Mouse (Mus musculus) T-helper 1 cell (primary cell): ENCODE results near the gene Calcoco1.

ENCODE experiments used
- in situ Hi-C: fragments of 300-600 bp; cut with MboI, MseI; formaldehyde crosslinking; loops from one replicate; pipeline ENCODE4 v1.15.1; 2025; ENCODE audit warnings: high pct_unique_total_duplicates

Gene Calcoco1

DNA sequence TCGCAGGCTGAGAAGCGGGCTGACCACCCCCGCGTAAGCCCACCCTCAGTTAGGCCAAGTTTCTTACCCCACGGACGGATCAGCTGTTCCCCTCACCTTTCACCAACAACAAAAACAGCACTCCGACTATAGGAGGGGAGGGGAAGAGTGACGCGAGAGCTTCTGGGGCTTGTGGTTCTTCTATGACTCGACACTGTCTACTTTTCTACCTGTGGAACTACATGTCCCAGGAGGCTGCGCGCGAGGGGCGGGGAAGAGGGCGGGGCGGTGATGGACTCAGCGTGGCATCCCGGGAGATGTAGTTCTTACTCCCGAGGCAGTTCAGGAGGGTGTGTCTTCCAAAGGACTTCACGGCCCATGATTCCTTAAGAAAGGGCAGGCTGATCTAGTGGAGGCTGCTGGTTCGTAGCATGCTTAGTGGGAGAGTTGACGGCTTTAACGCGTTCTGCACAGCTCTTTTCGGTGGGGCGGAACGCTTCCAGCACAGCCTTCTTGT, at the start of gene Calcoco1:
TSS of gene Calcoco1 (minus strand) at position 199 of the 496 bp plus-strand sequence.
- in situ Hi-C loops, result no loop called here

DNA sequence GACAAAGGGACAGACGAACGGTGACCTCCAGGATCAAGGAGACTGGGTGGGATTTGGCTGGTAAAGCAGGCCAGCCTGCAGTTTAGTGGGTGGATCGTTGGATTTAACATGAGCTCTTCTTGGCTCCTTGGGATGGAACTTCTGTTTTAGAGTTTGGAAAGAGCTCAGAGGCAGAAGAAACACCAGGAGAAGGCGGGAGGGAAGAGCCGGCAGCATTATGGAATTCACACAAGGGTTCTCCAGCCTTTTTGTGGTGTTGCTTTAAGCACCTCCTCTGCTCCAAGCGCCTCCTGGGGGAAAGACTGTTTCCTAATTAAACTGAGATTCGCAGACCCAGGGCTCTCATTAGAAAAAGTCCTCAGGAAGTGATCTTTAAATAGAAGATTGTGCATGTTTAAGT, 48.9 kb upstream of the Calcoco1 start:
- in situ Hi-C loops, result no loop called here

DNA sequence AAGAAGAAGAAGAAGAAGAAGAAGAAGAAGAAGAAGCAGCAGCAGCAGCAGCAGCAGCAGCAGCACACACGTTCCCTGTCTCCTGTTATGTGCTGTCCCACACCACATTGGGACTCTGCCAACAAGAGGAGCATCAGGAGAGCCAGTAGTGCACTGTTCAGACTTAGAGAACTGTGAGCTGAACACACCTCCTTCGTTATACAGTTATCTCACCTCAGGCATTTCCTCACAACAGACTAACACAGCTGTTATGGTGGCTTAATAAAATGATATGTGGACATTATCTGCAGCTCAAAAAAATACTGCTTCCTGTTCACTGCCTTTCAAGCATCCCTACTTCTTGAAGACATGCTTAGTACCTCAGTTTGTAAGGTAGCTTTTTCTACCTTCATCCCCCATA, 43.2 kb upstream of the Calcoco1 start:
- in situ Hi-C loops, result no loop called here

DNA sequence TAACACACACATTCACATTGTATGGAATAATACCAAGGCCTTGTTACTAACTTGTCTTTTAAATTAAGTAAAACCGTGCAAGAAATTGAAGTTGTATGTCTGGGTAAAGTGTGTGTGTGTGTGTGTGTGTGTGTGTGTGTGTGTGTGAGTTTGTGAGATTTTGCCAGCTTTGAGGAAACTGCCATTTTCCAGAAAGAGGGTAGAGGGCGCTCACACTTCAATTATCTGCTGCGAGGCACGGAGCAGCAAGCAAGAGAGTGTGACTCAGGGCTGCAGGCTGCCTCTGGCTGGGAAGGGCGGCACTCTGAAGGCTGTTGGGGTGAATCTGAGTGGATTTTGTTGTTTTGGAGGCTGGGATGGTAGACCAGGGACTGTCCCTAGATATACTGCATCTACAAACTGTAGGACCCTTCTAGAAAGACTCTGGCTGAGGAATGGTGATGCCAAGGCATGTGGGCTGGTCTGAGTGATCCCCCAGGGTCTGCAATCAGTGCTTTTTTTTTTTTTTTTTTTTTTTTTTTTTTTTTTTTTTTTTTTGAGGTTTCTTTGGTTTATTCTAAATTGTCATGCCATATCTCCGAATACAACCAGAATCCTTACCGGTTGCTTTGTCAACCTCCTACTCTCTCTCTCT, 39.9 kb upstream of the Calcoco1 start:
- in situ Hi-C loops, result no loop called here

DNA sequence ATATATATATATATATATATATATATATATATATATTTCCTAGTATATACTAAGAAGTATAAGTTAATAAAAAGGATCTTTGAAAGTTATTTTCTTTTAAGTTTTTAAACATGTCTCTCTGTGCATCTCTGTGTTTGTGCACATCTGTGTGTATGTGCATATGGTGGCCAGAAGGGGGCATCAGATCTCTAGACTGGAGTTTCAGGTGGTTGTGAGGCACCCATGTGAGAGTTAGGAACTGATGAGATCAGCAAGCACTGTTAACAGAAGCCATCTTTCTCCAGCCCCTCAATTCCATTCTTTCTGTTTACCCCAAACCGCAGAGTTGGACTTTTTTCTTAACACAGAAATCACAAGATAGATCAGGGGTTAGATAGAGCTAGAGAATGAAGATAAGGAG, 35.7 kb upstream of the Calcoco1 start:
- in situ Hi-C loops, result loop anchor here (10.0 kb wide), 1 partner anchor 687 kb away; the partner anchor contains the start of gene Gtsf2

DNA sequence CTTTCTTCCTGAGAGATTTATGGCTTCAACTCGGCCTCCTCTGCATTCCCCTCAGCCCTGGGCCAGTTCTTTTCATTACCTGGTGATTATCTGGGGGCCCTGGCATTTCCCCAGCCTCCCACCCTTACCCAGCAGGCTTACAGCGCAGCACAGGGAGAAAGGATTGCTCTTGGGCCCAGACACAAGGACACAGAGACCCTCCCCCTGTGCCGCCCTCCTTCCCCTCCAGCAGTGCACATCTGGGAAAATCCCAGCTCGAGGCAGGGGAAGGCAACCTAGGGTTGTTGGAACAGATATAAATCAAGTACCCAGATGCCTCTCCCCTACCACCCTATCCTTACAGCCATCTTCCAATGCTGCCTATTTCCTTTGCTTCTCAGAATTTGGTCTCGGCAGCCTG, 33.1 kb upstream of the Calcoco1 start:
- in situ Hi-C loops, result loop anchor here (10.0 kb wide), 1 partner anchor 690 kb away; the partner anchor contains the start of gene Gtsf2

DNA sequence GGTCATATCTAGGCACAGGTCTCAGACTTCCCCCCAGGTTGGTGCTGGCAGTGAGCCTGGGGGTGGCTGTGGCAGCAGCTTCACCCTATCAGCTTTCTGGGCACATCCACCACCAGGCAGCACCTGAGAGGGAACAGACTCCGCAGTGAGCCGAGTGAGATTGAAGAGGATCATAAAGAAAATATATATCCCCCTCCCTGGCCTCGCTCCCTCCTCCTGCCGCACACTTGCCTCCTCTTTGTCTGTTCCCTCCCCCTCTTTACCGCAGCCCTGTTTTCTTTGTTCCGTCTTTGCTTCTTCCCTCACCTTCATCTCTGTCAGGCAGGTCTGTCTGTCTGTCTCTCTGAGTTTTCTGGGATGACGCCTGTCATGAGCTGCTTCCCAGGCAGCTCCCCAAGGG, 32.4 kb upstream of the Calcoco1 start:
- in situ Hi-C loops, result loop anchor here (10.0 kb wide), 1 partner anchor 690 kb away; the partner anchor contains the start of gene Gtsf2

DNA sequence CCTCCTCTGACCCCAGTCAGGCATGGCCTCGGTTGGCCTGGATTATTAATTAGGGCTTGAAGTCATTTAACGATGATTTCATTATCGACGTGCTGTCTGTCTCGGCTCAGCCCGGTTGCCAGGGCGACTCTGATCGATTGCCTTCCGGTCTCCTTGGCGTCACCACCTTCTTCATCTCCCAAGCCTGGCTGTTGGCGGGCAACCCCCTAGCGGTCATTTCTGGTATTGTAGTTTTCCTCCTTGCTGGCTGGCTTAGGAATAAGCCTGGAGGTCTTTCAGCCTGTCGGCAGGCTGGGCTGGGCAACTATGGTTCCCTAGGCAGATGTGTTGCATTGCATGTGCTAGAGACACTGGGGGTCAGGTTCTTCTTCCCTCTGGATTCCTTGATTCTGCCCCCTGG, 31.2 kb upstream of the Calcoco1 start:
- in situ Hi-C loops, result loop anchor here (10.0 kb wide), 1 partner anchor 692 kb away; the partner anchor contains the start of gene Gtsf2

DNA sequence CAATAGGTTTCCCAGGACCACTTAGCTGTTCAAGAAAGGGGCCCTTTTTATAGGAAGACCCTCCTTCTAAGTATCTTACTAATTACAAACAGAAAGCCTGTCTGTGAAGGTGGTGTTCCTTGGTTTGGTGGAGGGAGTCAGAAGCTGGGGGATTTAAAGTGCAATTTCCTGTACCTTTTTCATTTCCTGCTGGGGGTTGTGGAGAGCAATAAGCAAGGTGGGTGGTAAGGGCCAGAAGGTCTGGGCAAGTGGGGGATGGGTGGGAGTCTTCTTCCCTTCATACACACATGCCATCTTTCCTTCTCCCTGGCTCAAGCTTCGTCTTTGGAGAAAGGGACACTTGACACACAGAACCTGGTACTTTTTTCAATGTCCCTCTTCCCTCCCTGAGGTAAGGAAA, 30.2 kb upstream of the Calcoco1 start:
- in situ Hi-C loops, result loop anchor here (10.0 kb wide), 1 partner anchor 693 kb away; the partner anchor contains the start of gene Gtsf2

DNA sequence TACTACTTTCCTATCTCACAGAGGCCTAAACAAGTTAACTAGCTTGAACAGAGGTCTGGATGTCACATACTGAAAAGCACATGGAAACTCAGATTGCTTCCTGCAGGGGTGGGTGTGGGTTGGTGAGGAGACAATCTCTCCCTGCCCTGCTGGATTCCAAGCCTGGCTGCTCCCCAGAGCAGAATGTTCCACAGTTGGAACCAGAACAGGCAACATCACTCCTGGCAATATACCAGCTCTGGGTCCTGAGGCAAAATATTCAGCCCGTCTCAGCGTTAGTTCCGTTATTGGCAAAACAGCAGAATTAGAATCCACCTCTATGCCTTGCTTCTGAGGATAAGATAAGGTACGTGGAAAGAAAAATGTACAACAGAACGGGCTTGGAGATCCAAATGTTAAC, 28.3 kb upstream of the Calcoco1 start:
- in situ Hi-C loops, result loop anchor here (10.0 kb wide), 1 partner anchor 695 kb away; the partner anchor contains the start of gene Gtsf2

DNA sequence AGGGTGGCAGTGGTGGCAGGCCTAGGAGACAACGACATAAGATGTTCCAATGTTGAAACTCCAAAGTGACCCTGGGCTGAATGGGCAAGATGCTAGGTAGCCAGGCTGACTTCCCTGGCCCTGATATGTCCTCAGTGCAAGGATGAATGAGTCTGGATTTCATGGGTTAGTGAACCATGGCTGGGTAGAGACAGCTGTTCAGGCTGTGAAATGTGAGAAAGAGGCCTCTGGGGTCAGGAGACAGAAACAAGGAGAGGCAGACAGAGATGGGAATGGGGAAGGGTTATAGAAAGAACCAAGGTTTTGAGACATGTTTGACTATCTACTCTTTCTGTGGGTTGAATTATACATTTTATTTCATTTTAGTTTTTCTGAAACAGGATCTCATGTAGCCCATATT, 27.1 kb upstream of the Calcoco1 start:
- in situ Hi-C loops, result loop anchor here (25.0 kb wide), 1 partner anchor 563 kb away; the partner anchor contains the start of gene Gpr84

DNA sequence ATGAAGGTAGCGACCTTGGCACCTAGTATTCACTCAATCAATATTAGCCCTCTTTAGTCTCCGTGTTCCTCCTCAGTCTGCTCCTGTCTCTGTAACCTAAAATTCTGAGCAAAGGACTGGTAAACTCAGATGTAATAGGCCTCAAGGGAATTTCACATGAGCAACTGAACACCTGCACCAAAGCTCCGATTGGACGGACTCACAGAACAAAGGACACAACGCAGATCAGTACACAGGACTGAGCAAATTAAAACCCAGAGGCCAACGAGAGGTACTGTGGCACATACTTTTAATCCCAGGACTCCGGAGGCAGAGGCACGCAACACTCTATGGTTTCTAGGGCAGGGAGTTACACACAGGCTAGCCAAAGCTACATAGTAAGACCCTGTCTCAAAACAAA, 25.9 kb upstream of the Calcoco1 start:
- in situ Hi-C loops, result loop anchor here (25.0 kb wide), 1 partner anchor 564 kb away; the partner anchor contains the start of gene Gpr84

DNA sequence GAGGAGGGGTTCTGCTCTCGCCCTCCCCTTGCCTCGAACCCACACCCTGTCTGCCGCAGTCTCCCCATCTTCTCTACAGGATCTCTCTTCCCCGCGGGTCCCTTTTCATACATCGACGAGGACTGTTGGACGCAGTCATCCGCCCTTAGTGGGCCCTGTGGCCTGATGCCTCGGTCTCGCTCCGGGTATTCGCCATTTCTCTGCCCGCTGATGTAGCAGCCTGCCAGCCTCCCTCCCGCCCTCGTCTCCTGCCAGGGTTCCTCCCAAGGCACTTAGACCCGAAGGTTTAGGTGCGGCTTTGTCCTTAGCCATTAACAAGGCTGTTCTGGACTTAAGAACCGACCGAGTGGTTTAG, 25.3 kb upstream of the Calcoco1 start:
- in situ Hi-C loops, result loop anchor here (25.0 kb wide), 1 partner anchor 565 kb away; the partner anchor contains the start of gene Gpr84

DNA sequence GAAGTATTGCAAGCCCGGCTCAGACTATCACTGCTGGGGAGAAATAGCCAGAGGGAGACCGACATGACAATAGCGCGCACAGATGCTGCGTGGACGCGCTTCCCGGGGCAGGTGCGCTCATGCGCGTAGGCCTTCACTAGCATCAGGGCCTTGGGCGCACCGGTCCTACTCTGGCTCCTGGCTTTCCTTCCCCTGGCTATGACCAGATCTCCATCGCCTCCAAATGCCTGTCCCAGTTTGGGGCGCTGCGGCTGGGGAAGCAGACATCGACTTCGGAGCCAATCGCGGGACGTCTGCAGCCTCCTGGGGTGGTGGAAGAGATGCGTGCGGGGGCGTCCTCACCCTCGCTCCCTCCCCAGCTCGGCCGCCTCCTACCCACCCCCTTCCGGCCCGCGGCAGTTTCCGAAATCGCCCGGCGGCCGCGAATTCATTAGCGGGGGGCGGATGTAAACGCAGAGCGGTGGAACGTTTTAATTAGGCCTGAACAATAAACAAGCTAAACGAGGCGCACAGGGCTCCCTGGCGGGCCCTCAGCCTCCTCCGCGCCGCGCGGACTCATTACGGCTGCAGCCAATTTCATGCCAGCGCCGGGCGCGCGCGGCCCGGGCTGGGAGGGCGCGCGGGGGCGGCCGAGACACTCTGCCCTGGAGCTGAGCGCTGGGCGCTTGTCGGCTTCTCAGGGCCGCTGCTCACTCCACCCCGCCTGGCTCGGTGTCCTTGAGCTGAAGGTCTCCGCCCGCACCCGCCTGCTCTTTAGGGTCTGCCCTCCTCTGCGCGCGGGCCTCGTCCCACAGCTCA, 24.7 kb upstream of the Calcoco1 start:
- in situ Hi-C loops, result loop anchor here (25.0 kb wide), 1 partner anchor 566 kb away; the partner anchor contains the start of gene Gpr84

DNA sequence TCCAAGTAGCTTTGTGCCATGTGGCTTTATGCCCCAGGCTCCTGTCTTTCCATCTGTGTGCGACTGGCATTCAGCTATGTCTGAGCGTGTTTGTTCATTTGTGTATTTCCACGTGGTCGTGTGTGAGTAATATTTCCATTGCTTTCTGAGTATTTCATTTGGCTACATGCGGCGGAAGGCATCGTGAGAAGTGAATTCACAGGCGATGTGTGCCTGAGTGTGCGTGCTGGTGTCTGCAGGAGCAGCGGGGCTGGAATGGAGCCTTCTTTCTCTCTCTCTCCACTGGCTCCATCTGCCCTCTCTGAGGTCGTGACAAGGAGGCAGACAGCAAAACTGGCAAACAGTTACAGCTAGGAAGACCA, 24.1 kb upstream of the Calcoco1 start:
- in situ Hi-C loops, result loop anchor here (25.0 kb wide), 1 partner anchor 566 kb away; the partner anchor contains the start of gene Gpr84

DNA sequence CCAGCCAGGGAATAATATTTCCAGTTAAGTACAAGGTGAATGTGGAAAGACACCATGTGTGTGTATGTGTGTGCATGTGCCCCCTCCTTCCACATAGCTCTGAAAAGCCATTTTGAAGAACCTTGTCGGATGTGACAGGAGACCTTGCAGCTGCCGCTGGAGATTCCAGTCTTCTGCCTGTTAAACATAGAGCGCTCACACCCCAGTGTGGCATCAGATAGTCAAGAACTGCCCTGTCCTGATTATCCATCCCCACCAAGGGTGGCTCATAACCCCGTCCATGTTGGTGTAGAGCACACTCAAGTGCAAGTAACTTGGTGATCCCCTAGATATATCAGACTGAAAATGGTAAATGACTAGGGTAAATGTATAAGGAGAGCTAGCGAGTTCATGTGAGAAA, 23.4 kb upstream of the Calcoco1 start:
- in situ Hi-C loops, result loop anchor here (25.0 kb wide), 1 partner anchor 567 kb away; the partner anchor contains the start of gene Gpr84

DNA sequence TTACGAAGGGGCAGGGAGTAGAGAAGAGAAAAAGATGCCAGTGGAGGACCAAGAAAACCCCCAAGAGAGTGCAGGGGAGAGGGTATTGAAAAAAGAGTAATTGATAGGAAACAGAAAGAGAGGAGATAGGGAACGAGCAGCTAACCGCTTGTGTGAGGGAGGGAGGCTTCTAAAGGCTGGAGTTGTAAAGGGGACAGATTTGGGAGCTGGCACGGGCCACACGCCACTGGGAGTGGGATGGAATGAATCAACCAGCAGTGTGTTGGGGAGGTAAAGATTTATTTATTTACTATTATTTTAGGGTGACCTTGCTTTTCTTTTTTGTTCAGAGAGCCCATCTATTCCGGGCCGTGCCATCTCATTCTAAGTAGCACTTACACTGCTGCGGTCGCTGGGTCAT, 22.9 kb upstream of the Calcoco1 start:
- in situ Hi-C loops, result loop anchor here (5.0 to 25.0 kb wide), 2 partner anchors 58 to 567 kb away; partner anchors contain the start of gene Gpr84

DNA sequence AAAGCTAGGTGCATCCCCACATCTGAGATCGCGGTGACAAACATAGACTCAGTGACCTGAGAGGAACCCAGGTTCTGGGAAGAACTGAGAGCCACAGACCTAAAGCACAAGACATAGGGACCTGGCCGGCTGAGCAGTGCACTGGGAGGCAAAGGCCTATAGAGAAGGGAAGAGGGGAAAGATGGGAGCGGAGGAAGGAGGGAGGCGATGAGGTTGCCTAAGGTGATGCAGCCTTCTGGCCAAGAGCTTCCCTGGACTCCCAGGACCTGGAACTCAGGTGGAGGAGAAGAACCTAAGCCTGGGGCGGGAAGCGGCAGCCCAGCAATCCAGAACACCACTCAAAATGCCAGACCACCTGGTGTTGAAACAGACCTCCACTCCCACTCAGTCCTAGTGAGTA, 22.4 kb upstream of the Calcoco1 start:
- in situ Hi-C loops, result loop anchor here (5.0 to 25.0 kb wide), 2 partner anchors 57 to 568 kb away; partner anchors contain the start of gene Gpr84

DNA sequence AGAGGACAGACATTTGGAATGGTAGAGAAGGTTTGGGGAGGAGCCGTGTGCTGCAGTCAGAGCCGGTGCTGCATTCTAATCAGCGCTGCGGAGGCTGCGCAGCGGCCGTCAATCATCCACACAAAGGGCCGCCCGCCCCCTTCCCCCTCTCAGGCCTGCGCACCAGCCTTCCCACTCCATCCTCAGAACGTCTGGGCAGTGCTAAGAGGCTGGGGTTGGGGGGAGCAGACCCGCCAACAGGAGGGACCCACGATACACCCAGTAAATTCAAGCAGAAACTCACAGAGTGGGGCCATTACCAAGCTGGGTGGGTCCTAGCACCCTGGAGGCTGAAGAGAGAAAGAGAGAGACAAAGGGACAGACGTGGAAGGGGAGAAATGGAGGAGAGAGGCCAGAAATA, 22.0 kb upstream of the Calcoco1 start:
- in situ Hi-C loops, result loop anchor here (5.0 to 25.0 kb wide), 2 partner anchors 57 to 568 kb away; partner anchors contain the start of gene Gpr84

DNA sequence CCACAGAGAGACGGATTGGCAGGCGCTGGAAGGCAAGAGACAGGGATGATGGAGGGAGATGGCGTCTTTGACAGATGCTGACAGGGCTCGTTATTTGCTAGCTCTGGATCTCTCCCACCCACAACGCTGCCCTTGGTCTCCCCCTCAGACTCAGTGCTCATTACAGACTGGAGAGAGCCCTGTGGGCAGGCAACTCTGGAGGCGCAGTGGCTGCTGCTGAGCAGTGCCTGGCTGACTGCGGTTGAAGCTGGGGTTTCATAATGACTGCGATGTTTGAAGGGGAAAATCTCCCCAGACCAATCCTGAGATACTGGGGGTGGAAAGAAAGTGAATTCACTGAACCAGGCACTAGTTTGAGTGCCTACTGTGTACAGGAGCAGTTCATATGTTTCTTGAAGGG, 21.2 kb upstream of the Calcoco1 start:
- in situ Hi-C loops, result loop anchor here (5.0 to 25.0 kb wide), 2 partner anchors 56 to 569 kb away; partner anchors contain the start of gene Gpr84

DNA sequence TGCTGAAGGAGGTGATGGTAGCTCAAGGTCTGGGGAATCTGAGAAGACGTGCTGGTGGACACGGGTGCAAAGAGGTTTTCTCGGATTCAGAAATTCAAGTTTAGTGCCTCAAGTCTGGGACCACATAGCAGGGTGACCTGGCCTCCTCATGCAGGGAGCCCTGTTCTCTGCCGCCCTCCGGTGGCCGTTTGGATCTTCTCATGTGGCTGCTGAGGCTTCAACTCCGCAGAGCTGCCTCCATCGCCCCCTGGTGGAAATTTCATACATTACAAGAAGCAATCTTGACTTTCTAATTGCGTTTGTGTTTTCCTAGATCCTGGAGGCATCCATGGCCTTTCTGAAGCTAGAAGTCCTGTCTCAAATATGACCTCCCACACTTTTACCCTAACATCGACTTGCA, 20.6 kb upstream of the Calcoco1 start:
- in situ Hi-C loops, result loop anchor here (5.0 to 25.0 kb wide), 2 partner anchors 55 to 570 kb away; partner anchors contain the start of gene Gpr84
